Mouse (Mus musculus) brown adipose tissue, adult 24 weeks (tissue): ENCODE data around the gene Stk32c. TPM values are rescaled to one million over a fixed set of nuclear protein-coding genes. Genes with fewer than 3 reads are reported as not detected.

Experiments used
- H3K27ac ChIP-seq: fragments of 200-500 bp; replicated peaks from 2 replicates; pipeline ENCODE4 v1.5.1; 2012; ENCODE audit warnings: low read depth, mild to moderate bottlenecking, low read length
- H3K4me1 ChIP-seq: fragments of 200-500 bp; 2 replicates; pipeline ENCODE4 v1.6.1; 2012; ENCODE audit warnings: low read length, mixed read lengths; ENCODE audit not compliant: control insufficient read depth, insufficient read depth, insufficient read length
- H3K4me3 ChIP-seq: fragments of 200-500 bp; 2 replicates; pipeline ENCODE4 v1.5.1; 2012; ENCODE audit warnings: low read depth, mild to moderate bottlenecking, low read length, moderate library complexity; ENCODE audit not compliant: insufficient read depth
- polyA plus RNA-seq: library from polyadenylated mRNA; stranded (reverse); fragments of >200 nt; gene quantifications from 2 replicates; pipeline ENCODE4 v1.2.4, GENCODE M21; 2012; ENCODE audit not compliant: missing spikeins, insufficient read depth, insufficient read length

Gene Stk32c
- polyA plus RNA-seq, result not detected in 2 replicates

GRCm38 (mm10) chr7:139212754-139213745, at the start of gene Stk32c, which contains the start of gene Lrrc27:
Gene Stk32c, minus strand, starts transcription at chr7:139213307.
Gene Lrrc27, plus strand, starts transcription at chr7:139212988.
- peaks cover 3% of the 10 kb centered on the region for H3K4me1 ChIP-seq
- peak within 1 kb of the TSS; percentile 85 for H3K27ac ChIP-seq
- H3K4me3 ChIP-seq, result peak within 1 kb of the TSS; percentile 82

GRCm38 (mm10) chr7:139257752-139258542, 44.8 kb upstream of the Stk32c start:
- Histone ChIP-seq H3K4me1 (peaks cover 22% of the 10 kb centered on the region), H3K27ac (peak overlapping the region; percentile 44)

GRCm38 (mm10) chr7:139254626-139255025, 41.5 kb upstream of the Stk32c start:
- no peak overlapping the region for H3K4me3 ChIP-seq
- H3K27ac ChIP-seq, result no peak overlapping the region
- H3K4me1 ChIP-seq, result peaks cover 54% of the 10 kb centered on the region

More at GRCm38 (mm10) chr7:139257752-139258542, 44.8 kb upstream of the Stk32c start:
- no peak overlapping the region for H3K4me3 ChIP-seq

- H3K27ac ChIP-seq, result peak overlapping the region; percentile 56; the same call in 1 of the 2 replicates
- peaks cover 57% of the 10 kb centered on the region for H3K4me1 ChIP-seq
- H3K4me3 ChIP-seq, result no peak overlapping the region
Observed at GRCm38 (mm10) chr7:139253462-139253861, 40.4 kb upstream of the Stk32c start.

DNA sequence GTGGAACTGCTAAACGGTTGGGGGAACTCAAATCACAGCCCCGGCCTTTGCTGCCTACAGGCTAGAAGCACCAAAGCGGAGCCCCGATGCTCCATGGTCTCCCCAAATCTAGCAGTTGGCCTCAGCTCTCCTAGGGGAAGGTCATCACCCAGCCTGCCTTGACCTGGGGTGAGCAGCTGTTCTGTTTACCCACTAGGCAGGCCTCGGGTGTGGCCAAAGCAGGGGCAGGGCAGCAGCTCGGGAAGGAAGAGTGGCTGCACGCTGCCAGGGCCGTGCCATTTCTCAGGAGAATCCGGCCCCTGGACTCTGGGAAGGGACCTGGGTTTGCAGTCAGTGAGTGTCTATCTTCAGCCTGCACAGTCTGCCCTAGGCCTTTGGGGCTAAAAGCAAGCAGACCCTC, 39.9 kb upstream of the Stk32c start:
- Histone ChIP-seq H3K27ac (peak overlapping the region; percentile 56), H3K4me3 (no peak overlapping the region), H3K4me1 (peaks cover 57% of the 10 kb centered on the region)

DNA sequence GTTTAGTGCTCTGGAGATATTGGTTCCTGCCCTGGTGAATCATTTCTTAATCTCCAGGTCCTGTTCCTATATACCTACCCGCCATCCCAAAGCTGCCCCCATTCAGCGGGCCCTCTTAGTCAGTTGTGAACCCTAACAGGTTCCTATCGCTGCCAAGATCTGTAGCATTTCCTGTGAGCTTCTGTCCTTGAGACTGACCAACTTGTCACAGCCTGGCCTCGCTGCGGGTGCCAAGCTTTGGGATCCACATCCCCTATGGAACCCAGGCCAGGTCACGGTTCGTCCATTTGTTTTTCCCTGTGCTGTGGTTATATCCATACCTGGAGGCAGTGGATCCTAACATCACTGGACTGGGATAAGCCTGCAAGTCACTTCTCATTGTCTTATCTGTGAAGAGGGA, 39.5 kb upstream of the Stk32c start:
- no peak overlapping the region for H3K4me3 ChIP-seq
- H3K4me1 ChIP-seq, result peaks cover 54% of the 10 kb centered on the region
- peak overlapping the region; percentile 56; the same call in 1 of the 2 replicates for H3K27ac ChIP-seq

DNA sequence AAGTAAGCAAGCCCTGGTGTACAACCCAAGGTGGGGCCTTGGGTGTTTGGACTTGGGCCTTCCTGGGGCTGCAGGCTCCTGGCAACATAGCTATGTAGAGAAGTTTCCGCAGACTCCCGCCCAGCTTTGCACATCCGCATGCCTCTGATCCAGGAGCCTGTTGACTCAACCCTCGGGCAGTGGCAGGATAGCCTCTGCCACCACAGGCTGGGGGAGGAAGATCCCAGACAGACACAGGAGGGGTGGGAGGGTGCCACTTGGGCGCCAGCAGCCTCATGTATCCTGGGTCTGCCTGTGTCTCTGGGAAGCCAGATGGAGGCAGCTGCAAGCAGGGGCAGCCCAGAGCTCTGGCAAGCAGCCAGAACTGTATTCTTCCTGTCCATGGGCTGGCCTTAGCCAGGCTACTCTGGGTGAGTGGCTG, 38.8 kb upstream of the Stk32c start:
- Histone ChIP-seq H3K27ac (no peak overlapping the region), H3K4me1 (peaks cover 47% of the 10 kb centered on the region), H3K4me3 (no peak overlapping the region)

GRCm38 (mm10) chr7:139249406-139250210, 36.5 kb upstream of the Stk32c start:
- H3K4me1 ChIP-seq, result peaks cover 46% of the 10 kb centered on the region
- no peak overlapping the region for H3K27ac ChIP-seq
- H3K4me3 ChIP-seq, result peak overlapping the region; percentile 95

- peak overlapping the region; percentile 95 for H3K4me3 ChIP-seq
- peak overlapping the region; percentile 79 for H3K27ac ChIP-seq
- peaks cover 46% of the 10 kb centered on the region for H3K4me1 ChIP-seq
Observed at GRCm38 (mm10) chr7:139248615-139249405, 35.7 kb upstream of the Stk32c start.

DNA sequence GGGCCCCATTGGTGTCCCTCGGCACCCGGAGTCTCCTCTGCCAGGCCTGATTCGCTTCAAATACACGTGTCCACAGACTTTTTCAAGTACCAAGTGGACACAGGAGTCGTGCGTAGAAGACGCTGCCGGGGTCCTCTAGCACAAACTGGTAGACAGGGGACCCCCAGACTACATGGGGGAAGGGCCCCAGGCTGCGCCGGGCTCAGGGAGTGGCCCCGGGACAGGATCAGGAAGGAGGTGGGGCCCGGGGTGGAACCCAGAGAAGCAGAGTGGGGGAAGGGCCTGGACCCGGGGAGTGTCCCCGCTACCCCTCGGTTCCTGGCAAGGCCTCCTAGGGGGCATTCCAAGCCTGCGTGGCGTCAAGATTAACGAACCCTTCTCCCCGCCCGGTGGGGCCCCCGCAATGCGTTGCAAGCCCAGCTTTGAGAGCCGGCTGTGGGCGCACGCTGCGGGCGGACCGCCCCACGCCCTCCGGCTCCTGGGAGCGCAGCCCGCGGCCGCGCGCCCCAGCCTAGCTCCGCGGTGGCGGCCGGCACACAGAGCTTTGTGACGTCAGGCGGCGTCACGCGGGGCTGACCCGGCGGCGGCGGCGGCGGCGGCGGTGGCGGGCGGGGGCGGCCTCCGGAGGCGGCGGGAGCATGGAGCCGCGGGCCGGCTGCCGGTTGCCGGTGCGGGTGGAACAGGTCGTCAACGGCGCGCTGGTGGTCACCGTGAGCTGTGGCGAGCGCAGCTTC, 34.9 kb upstream of the Stk32c start, which contains the start of gene Pwwp2b:
TSS of gene Pwwp2b (plus strand) at position 602 of the 734 bp plus-strand sequence.
- Histone ChIP-seq H3K27ac (peak within 1 kb of the TSS; percentile 92), H3K4me1 (peaks cover 38% of the 10 kb centered on the region)

GRCm38 (mm10) chr7:139246931-139247880, 34.1 kb upstream of the Stk32c start:
- Histone ChIP-seq H3K27ac (peak overlapping the region; percentile 92), H3K4me3 (peak overlapping the region; percentile 95), H3K4me1 (peaks cover 31% of the 10 kb centered on the region)

More for the DNA sequence above, 34.9 kb upstream of the Stk32c start, which contains the start of gene Pwwp2b:
- peak within 1 kb of the TSS; percentile 95 for H3K4me3 ChIP-seq

GRCm38 (mm10) chr7:139246086-139246485, 33.0 kb upstream of the Stk32c start:
- no peak overlapping the region for H3K4me3 ChIP-seq
- H3K4me1 ChIP-seq, result peaks cover 19% of the 10 kb centered on the region
- no peak overlapping the region for H3K27ac ChIP-seq
